Mouse (Mus musculus) heart, postnatal 0 days (tissue): ENCODE data around the gene Sri.

Experiments
- CTCF ChIP-seq: IDR thresholded peaks from 2 replicates; pipeline ENCODE4 v1.5.1; 2016; ENCODE audit warnings: antibody characterized with exemption, control low read depth, low read depth
- EP300 ChIP-seq: IDR thresholded peaks from 2 replicates; pipeline ENCODE4 v1.6.1; 2016; ENCODE audit warnings: antibody characterized with exemption, low read depth

- TF ChIP-seq EP300 (no peak), CTCF (no peak)
These were observed 45.4 kb upstream of the Sri start for GRCm38 (mm10) chr5:8000466-8000865.
